Mouse (Mus musculus) small intestine, adult 2 months (tissue): ENCODE results near the gene Sntg2. TPM values are rescaled to one million over a fixed set of nuclear protein-coding genes. Genes with fewer than 3 reads are reported as not detected.

Experiments
- H3K27ac ChIP-seq: fragments of 200-500 bp; 2 replicates; pipeline ENCODE4 v1.5.1; 2012; ENCODE audit warnings: low read depth, low read length, control low read depth, inconsistent platforms; ENCODE audit not compliant: insufficient read depth
- H3K27me3 ChIP-seq: fragments of 200-500 bp; 2 replicates; pipeline ENCODE4 v1.6.1; 2012; ENCODE audit warnings: mild to moderate bottlenecking, moderate library complexity, low read length, inconsistent platforms; ENCODE audit not compliant: control insufficient read depth, insufficient read depth
- H3K36me3 ChIP-seq: fragments of 200-500 bp; 2 replicates; pipeline ENCODE4 v1.6.1; 2012; ENCODE audit warnings: mild to moderate bottlenecking, low read length, control low read depth, inconsistent platforms; ENCODE audit not compliant: control insufficient read depth, insufficient read depth
- H3K4me1 ChIP-seq: fragments of 200-500 bp; 2 replicates; pipeline ENCODE4 v1.6.1; 2012; ENCODE audit warnings: low read length, inconsistent platforms, mixed read lengths; ENCODE audit not compliant: control insufficient read depth, insufficient read depth, insufficient read length
- H3K4me3 ChIP-seq: fragments of 200-500 bp; 2 replicates; pipeline ENCODE4 v1.5.1; 2012; ENCODE audit warnings: low read depth, mild to moderate bottlenecking, control low read depth, inconsistent platforms, low read length, moderate library complexity
- CTCF ChIP-seq: fragments of 200-500 bp; IDR thresholded peaks from 2 replicates; pipeline ENCODE4 v1.5.1; 2012; ENCODE audit warnings: low read depth, mild to moderate bottlenecking, control low read depth, inconsistent platforms, low read length, moderate library complexity, mixed read lengths; ENCODE audit not compliant: insufficient replicate concordance, insufficient read length; ENCODE audit errors: extremely low read depth
- POLR2A ChIP-seq: fragments of 200-500 bp; IDR thresholded peaks from 2 replicates; pipeline ENCODE4 v1.6.1; 2012; ENCODE audit warnings: low read depth, mild to moderate bottlenecking, control low read depth, inconsistent platforms, low read length, moderate library complexity
- WGBS: fragments of 180-500 bp; shearing (Covaris S2); methylation state at CpG from one replicate; pipeline ENCODE4 v1.1.7; 2018; 5-methylcytosine and 5-hydroxymethylcytosine counted together
- polyA plus RNA-seq: library from polyadenylated mRNA; depleted of rRNA; stranded (reverse); fragments of >200 nt; gene quantifications from 2 replicates; pipeline ENCODE4 v1.2.3, GENCODE M21; 2012

Gene Sntg2
- polyA plus RNA-seq, 1 experiment = 3.5 TPM

GRCm38 (mm10) chr12:30283741-30284140 lies 89.4 kb downstream of the Sntg2 start:
- TF ChIP-seq POLR2A = no peak
- WGBS = 76% methylated on average over 4 of the region's 4 CpGs
- Histone ChIP-seq H3K27me3 (no peaks in the 10 kb centered on the region), H3K36me3 (no peaks in the 10 kb centered on the region), H3K4me3 (no peak overlapping the region), H3K27ac (no peak overlapping the region), H3K4me1 (no peaks in the 10 kb centered on the region)

- H3K27ac ChIP-seq = 0 out of 2 replicates have a peak overlapping the region, but pooled peaks have one; percentile 53
- 67% methylated on average over 8 of the region's 8 CpGs for WGBS
- no peak overlapping the region for H3K4me3 ChIP-seq
- H3K27me3 ChIP-seq = no peaks in the 10 kb centered on the region
- H3K4me1 ChIP-seq = no peaks in the 10 kb centered on the region
- H3K36me3 ChIP-seq = no peaks in the 10 kb centered on the region
- TF ChIP-seq CTCF (no peak), POLR2A (no peak)
Observed at GRCm38 (mm10) chr12:30272242-30272985, 100.8 kb downstream of the Sntg2 start.

GRCm38 (mm10) chr12:30264206-30264605 lies 109.0 kb downstream of the Sntg2 start:
- no peaks in the 10 kb centered on the region for H3K27me3 ChIP-seq
- H3K36me3 ChIP-seq = no peaks in the 10 kb centered on the region
- TF ChIP-seq POLR2A (no peak), CTCF (no peak)
- 71% methylated on average over 5 of the region's 5 CpGs for WGBS
- H3K4me1 ChIP-seq = no peaks in the 10 kb centered on the region
- H3K4me3 ChIP-seq = no peak overlapping the region
- H3K27ac ChIP-seq = no peak overlapping the region

DNA sequence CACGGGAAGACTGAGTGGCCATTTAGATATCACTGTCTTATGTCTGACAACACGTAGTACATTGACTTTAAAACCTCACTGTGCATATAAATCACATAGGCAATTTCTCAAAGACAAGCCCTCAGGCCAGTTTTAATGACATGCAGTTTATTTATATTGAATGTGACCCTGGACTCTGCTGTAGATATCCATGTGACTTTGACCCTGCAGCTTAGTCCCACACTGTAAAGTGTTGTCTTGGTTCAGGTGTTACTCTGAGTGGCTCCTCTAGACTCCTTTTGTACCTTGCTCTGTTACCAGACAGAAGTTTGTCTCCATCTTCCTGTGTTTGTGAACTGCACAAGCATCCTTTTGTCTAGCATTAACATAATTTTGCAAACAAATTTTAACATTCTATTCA lies 112.0 kb downstream of the Sntg2 start:
- Histone ChIP-seq H3K36me3 (no peaks in the 10 kb centered on the region), H3K27me3 (no peaks in the 10 kb centered on the region), H3K27ac (no peak overlapping the region), H3K4me3 (no peak overlapping the region), H3K4me1 (no peaks in the 10 kb centered on the region)
- WGBS = 17% methylated on average over 2 of the region's 2 CpGs
- TF ChIP-seq CTCF (no peak), POLR2A (no peak)

- H3K4me1 ChIP-seq = no peaks in the 10 kb centered on the region
- H3K27ac ChIP-seq = no peak overlapping the region
- TF ChIP-seq CTCF = no peak
- TF ChIP-seq POLR2A = no peak
- no peaks in the 10 kb centered on the region for H3K27me3 ChIP-seq
- 23% methylated on average over 2 of the region's 2 CpGs for WGBS
- no peaks in the 10 kb centered on the region for H3K36me3 ChIP-seq
- H3K4me3 ChIP-seq = no peak overlapping the region
Observed at GRCm38 (mm10) chr12:30258641-30259040, 114.5 kb downstream of the Sntg2 start.

- Histone ChIP-seq H3K4me1 (no peaks in the 10 kb centered on the region), H3K27me3 (no peaks in the 10 kb centered on the region), H3K36me3 (no peaks in the 10 kb centered on the region), H3K4me3 (no peak overlapping the region), H3K27ac (no peak overlapping the region)
- TF ChIP-seq POLR2A (no peak), CTCF (no peak)
- WGBS = 85% methylated on average over 7 of the region's 7 CpGs
Observed at GRCm38 (mm10) chr12:30257664-30258063, 115.5 kb downstream of the Sntg2 start.

DNA sequence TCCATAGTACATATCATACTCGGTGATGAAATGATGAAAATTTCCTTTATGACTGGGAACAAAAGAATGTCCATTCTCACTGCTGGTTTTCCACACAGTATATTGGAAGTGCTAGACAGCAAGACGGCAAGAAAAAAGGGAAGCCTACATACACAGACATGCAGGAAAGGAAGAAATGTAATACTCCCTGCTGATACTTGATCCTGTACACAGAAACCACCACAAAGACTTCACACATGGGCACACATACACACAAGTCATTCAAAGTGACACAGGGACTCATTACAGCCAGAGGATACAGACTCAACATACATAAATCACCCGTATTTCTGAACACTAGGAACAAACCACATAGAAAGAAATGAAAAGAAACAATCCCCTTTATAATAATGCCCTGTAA lies 117.0 kb downstream of the Sntg2 start:
- 84% methylated on average over 3 of the region's 3 CpGs for WGBS
- Histone ChIP-seq H3K27ac (no peak overlapping the region), H3K4me1 (no peaks in the 10 kb centered on the region), H3K4me3 (no peak overlapping the region), H3K36me3 (no peaks in the 10 kb centered on the region), H3K27me3 (no peaks in the 10 kb centered on the region)
- no peak for TF ChIP-seq POLR2A
- TF ChIP-seq CTCF = no peak

GRCm38 (mm10) chr12:30254581-30254980 lies 118.6 kb downstream of the Sntg2 start:
- 89% methylated on average over 10 of the region's 10 CpGs for WGBS
- no peaks in the 10 kb centered on the region for H3K27me3 ChIP-seq
- no peaks in the 10 kb centered on the region for H3K36me3 ChIP-seq
- no peak overlapping the region for H3K27ac ChIP-seq
- TF ChIP-seq CTCF (no peak), POLR2A (no peak)
- no peaks in the 10 kb centered on the region for H3K4me1 ChIP-seq
- H3K4me3 ChIP-seq = no peak overlapping the region
